Mouse (Mus musculus) left cerebral cortex, adult 9 months (tissue): ENCODE results near the gene Vps13c.

Source experiments
- DNase-seq, 2 experiments: peaks; one replicate each; pipeline ENCODE4 v3.0.0; 2022; ENCODE audit warnings: low spot score in 2 of 2

The Vps13c gene

DNA sequence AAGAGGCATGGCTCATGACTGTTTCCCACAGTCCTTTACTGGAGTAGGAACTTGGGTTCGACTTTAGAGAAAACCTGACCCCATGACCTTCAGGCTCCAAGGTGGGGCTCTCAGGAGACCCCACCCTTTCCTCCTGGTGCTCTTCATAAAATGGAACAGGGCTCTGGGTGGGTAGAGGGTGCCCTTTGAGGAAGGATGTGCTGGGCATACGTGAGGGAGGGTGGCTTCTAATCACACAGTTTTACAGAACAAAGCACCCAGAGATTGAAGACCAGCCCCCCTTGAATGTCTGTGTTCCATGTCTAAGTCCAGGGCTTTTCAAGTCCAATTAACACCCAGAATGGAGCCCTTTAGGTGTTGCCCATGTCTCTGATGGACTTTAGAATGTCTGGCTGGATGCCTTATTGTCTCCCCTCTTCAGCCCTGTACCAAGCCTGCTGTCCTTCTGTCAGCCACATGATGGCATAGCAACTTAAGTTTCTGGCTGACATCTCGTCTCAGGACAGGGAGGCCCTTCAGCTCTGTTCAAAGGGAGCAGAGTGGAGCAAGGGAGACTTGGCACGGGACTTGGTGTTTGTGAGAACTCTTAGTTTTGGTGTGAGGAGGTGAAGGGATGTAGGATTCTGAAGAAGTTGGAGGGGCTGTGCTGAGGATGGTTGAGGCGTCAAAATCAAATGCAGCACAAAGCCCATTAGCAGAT is 176.2 kb downstream of the Vps13c start:
- DNase-seq = peak in 1 of 2 experiments; percentile 63

DNA sequence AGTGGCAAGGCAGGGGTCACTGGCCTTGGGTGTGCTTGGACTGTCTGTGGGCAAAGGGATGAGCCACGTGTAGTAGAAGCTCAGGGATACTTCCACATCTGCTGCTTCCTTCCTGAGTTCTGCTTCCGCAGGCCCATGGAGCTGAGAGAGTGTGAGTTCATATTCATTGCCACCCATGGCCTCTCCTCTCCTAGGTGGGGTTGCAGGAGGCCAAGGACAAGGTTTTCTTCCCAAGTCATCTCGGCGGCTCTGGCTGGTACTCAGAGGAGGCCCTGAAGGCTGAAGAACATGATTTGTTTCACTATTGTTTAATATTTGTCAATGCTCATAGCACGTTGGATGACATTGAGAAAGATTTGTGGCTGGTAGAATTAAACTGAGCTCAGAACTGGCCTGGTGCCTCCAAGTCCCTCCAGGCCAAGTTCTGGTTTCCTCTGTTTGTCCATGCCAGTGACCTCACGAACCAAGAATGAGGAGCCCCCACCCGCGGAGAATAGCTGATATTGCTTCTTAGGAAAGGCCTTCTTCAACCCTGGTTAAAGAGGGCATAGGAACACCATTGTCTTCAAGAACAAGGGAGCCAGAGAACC is 180.7 kb downstream of the Vps13c start:
- DNase-seq = no peak

DNA sequence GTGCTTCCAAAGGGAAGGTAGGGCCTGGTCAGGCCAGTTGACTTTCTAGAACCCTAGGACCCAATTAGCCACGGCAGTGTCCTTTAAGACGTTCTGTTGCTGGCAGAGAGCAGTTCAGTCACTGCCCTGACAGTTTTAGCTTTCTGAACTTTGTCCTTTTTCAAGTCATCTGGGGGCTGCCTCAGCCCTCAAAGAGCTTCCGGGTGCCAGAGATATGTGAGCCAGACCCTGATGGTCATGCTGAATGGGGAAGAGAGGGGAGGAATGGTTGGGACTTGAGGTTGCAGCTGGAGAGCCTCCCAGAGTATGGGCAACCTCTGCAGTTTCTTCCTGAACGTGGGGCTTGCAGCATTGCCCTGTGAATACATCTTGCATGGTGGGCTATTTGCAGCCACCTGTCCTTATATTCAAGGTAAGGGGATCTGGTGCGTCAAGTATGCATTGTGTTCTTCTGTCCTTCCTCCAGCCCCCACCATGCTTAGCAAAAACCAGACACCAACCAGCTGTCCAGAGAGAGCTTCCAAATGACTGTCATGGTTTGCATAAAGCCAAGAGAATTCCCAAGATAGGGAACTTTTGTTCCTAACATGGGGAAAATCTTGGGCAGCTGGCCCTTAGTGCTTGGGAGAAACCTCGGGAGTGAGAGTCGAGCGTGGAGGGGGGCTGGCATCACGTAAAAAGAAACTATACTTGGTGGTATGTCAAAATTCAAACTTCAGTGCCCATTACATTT is 182.3 kb downstream of the Vps13c start:
- no peak for DNase-seq

DNA sequence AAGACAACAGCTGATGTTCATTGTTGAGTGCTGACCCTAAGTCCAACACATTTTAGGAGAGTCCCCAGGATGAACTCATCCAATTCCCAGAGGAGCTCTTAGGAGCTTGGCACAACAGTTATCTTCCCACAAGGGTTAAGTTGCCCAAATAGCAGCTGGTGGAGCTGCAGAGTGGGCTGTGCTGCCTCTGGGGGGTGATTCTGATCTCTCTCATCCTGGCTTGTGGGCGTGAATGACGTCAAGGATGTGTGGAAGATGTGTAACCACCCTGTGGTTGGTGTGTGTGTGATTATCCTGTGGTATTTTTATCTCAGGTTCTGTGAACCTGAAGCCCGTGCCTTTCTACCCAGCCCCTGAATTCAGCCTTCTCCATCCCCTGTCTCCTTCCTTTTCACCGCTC is 188.4 kb downstream of the Vps13c start:
- DNase-seq = peak in 1 of 2 experiments; percentile 7

DNA sequence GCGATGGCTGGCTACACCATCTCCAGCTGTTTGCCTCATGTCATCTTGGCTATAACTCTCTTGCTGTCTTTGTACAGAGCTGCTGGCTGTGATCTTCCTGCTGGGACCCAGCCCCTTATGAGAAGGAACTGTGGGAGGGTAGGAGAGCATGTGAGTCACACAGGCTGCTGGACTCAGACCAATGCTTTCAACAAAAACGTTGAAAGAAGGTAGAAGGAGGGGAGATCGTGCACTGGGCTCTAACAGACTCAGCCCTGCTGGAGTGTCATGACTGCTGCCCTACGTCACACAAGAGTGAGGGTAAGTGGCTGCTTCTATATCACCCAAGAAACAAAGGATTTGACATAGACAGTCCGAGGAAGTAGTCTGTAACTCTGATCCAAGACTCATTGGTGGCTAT is 193.6 kb downstream of the Vps13c start:
- no peak for DNase-seq
